Mouse (Mus musculus): ENCODE measurements around the gene Ccdc106.

GRCm38 (mm10) chr7:5092831-5093510 is 72.6 kb downstream of the Ccdc106 start:
- TF ChIP-seq CTCF (IDR thresholded peaks at IDR 0.05; ENCODE audit: low read depth): no peak
- no peak for TF ChIP-seq EP300 (IDR thresholded peaks at IDR 0.05; ENCODE audit: low read depth)

All from heart, postnatal 0 days (tissue).